Mouse (Mus musculus) olfactory bulb, adult 2 months (tissue): ENCODE data around the gene Phlda3. TPM values are rescaled to one million over a fixed set of nuclear protein-coding genes. Genes with fewer than 3 reads are reported as not detected.

Source experiments
- H3K27ac ChIP-seq: fragments of 200-500 bp; 2 replicates; pipeline ENCODE4 v1.5.1; 2012; ENCODE audit warnings: low read depth, low read length; ENCODE audit not compliant: insufficient read depth
- H3K4me1 ChIP-seq: fragments of 200-500 bp; 2 replicates; pipeline ENCODE4 v1.6.1; 2012; ENCODE audit warnings: low read length; ENCODE audit not compliant: control insufficient read depth, insufficient read depth
- H3K4me3 ChIP-seq: fragments of 200-500 bp; 2 replicates; pipeline ENCODE4 v1.5.1; 2012; ENCODE audit warnings: mild to moderate bottlenecking, low read depth, low read length, moderate library complexity; ENCODE audit not compliant: insufficient read depth
- CTCF ChIP-seq: fragments of 200-500 bp; IDR thresholded peaks from 2 replicates; pipeline ENCODE4 v1.5.1; 2012; ENCODE audit warnings: low read depth, mild to moderate bottlenecking, low read length, moderate library complexity; ENCODE audit not compliant: insufficient read depth
- POLR2A ChIP-seq: fragments of 200-500 bp; IDR thresholded peaks from 2 replicates; pipeline ENCODE4 v1.6.1; 2012; ENCODE audit warnings: mild to moderate bottlenecking, low read depth, low read length, moderate library complexity; ENCODE audit not compliant: insufficient read depth
- WGBS: fragments of 180-500 bp; shearing (Covaris S2); methylation state at CpG from one replicate; pipeline ENCODE4 v1.1.7; 2018; 5-methylcytosine and 5-hydroxymethylcytosine counted together
- polyA plus RNA-seq: library from polyadenylated mRNA; stranded (reverse); fragments of >200 nt; gene quantifications from 2 replicates; pipeline ENCODE4 v1.2.4, GENCODE M21; 2012; ENCODE audit warnings: low replicate concordance; ENCODE audit not compliant: missing spikeins, insufficient read depth, insufficient read length

The Phlda3 gene
- polyA plus RNA-seq, 1 experiment = not detected

GRCm38 (mm10) chr1:135812618-135813017, 46.7 kb downstream of the Phlda3 start:
- 66% methylated on average over 2 of the region's 2 CpGs for WGBS
- Histone ChIP-seq H3K4me3 (no peak overlapping the region), H3K4me1 (peaks cover 10% of the 10 kb centered on the region), H3K27ac (no peak overlapping the region)
- TF ChIP-seq POLR2A (no peak), CTCF (no peak)

- TF ChIP-seq CTCF (no peak), POLR2A (no peak)
- H3K4me1 ChIP-seq = peaks cover 10% of the 10 kb centered on the region
- H3K27ac ChIP-seq = no peak overlapping the region
- H3K4me3 ChIP-seq = no peak overlapping the region
- 65% methylated on average over 4 of the region's 4 CpGs for whole genome bisulfite sequencing
Measured at GRCm38 (mm10) chr1:135813071-135813470, 47.2 kb downstream of the Phlda3 start.

- WGBS = 64% methylated on average over 5 of the region's 5 CpGs
Measured at GRCm38 (mm10) chr1:135813687-135814395, 47.9 kb downstream of the Phlda3 start.

GRCm38 (mm10) chr1:135814531-135814930, 48.6 kb downstream of the Phlda3 start:
- Histone ChIP-seq H3K4me3 (no peak overlapping the region), H3K27ac (no peak overlapping the region), H3K4me1 (peaks cover 19% of the 10 kb centered on the region)
- 77% methylated on average over 5 of the region's 5 CpGs for WGBS
- TF ChIP-seq CTCF (no peak), POLR2A (no peak)

More at GRCm38 (mm10) chr1:135813687-135814395, 47.9 kb downstream of the Phlda3 start:
- H3K4me1 ChIP-seq = peaks cover 16% of the 10 kb centered on the region
- H3K27ac ChIP-seq = no peak overlapping the region
- no peak overlapping the region for H3K4me3 ChIP-seq
- TF ChIP-seq CTCF (no peak), POLR2A (no peak)

GRCm38 (mm10) chr1:135817595-135817994, 51.7 kb downstream of the Phlda3 start:
- 77% methylated on average over 4 of the region's 4 CpGs for WGBS
- TF ChIP-seq CTCF = no peak
- Histone ChIP-seq H3K27ac (no peak overlapping the region), H3K4me1 (peaks cover 19% of the 10 kb centered on the region), H3K4me3 (no peak overlapping the region)

GRCm38 (mm10) chr1:135818481-135819086, 52.7 kb downstream of the Phlda3 start, which contains the start of gene Lad1:
TSS of gene Lad1 (plus strand) at chr1:135818598.
- Histone ChIP-seq H3K27ac (no peak within 1 kb of the TSS), H3K4me1 (peaks cover 18% of the 10 kb centered on the region), H3K4me3 (peak within 1 kb of the TSS; percentile 31)
- 1% methylated on average over 63 of the region's 63 CpGs for WGBS
- TF ChIP-seq CTCF = no peak
- no peak for TF ChIP-seq POLR2A

Other genes with a start within 250 kb of the Phlda3 start
- gene Nav1, start 158.8 kb upstream of the Phlda3 start, polyA plus RNA-seq = 79.3 TPM in 1 of 2 replicates, not detected in the other
- 169 and 254 TPM in 2 replicates for gene Csrp1, start 46.1 kb upstream of the Phlda3 start, polyA plus RNA-seq
- not detected in 2 replicates for gene Tnni1, start 13.3 kb downstream of the Phlda3 start, polyA plus RNA-seq
- gene Lad1, start 52.5 kb downstream of the Phlda3 start, polyA plus RNA-seq = not detected in 2 replicates
- gene Tnnt2, start 70.2 kb downstream of the Phlda3 start, polyA plus RNA-seq = not detected in 2 replicates
- gene Pkp1, start 153.1 kb downstream of the Phlda3 start, polyA plus RNA-seq = not detected in 2 replicates
- gene Igfn1, start 240.2 kb downstream of the Phlda3 start, polyA plus RNA-seq = not detected in 2 replicates
- not detected in 2 replicates for gene Tmem9, start 242.0 kb downstream of the Phlda3 start, polyA plus RNA-seq